Mouse (Mus musculus) megakaryocyte, embryonic 14.5 days (primary cell): ENCODE results near the gene Slc6a17.

Experiments
- FLI1 ChIP-seq: IDR thresholded peaks from 2 replicates; pipeline ENCODE4 v1.6.1; 2012; ENCODE audit warnings: low read length, inconsistent platforms, mixed read lengths
- GATA1 ChIP-seq: IDR thresholded peaks from 3 replicates; pipeline ENCODE4 v1.6.1; 2012; ENCODE audit warnings: mixed read lengths, low read length, inconsistent platforms, borderline replicate concordance

- no peak for TF ChIP-seq GATA1
- no peak for TF ChIP-seq FLI1
Observed at GRCm38 (mm10) chr3:107433614-107434013, 84.2 kb downstream of the Slc6a17 start.
